Comparison of ENCODE assay signal across 9 mouse cellular contexts in genomic region chr12:111669000-111669788, GRCm38 (mm10). TPM values are rescaled to one million over a fixed set of nuclear protein-coding genes. Genes with fewer than 3 reads are reported as not detected.
DNase-seq lines count a peak whose midpoint lies in the region; ATAC-seq and TF ChIP-seq lines count a peak whose summit lies in the region.
"Had no signal": no experiment of that assay in that cellular context is flagged by ENCODE, and none has a peak within 500 bp of the region (broad histone marks: within the 10 kb centered on the region; RNA-seq: fewer than 3 reads in every experiment).

No protein-coding gene starts in this region.

- H3K36me3 ChIP-seq in midbrain, embryonic 16.5 days (ENCODE audit: control insufficient read depth, insufficient read depth, low read length): no peaks in the 10 kb centered on the region

- no peak for TF ChIP-seq CTCF in gastrocnemius, adult 2 months (IDR thresholded peaks at IDR 0.05)

- H3K9ac ChIP-seq in midbrain, embryonic 16.5 days (ENCODE audit: low read depth, low read length): peak overlapping the region; percentile 99

- no peaks in the 10 kb centered on the region for H3K27me3 ChIP-seq in midbrain, embryonic 16.5 days (ENCODE audit: control insufficient read depth, insufficient read depth, low read depth, low read length)
- H3K27me3 ChIP-seq: Patski had no signal

- no peaks in the 10 kb centered on the region for H3K9me3 ChIP-seq in midbrain, embryonic 16.5 days (replicated peaks; ENCODE audit: control insufficient read depth, low read length, poor library complexity, severe bottlenecking)

- peak overlapping the region; percentile 94 for H3K27ac ChIP-seq in gastrocnemius, adult 2 months
- peak overlapping the region; percentile 81 for H3K27ac ChIP-seq in midbrain, embryonic 16.5 days (ENCODE audit: low read length)

- intact Hi-C loops in gastrocnemius, adult 2 months (cut with DNase I): loop anchor here (1.0 to 5.0 kb wide), 3 partner anchors 27 to 333 kb away; no protein-coding TSS in a partner anchor

- H3K4me1 ChIP-seq in midbrain, embryonic 16.5 days (ENCODE audit: control insufficient read depth, insufficient read depth, low read length): peaks cover 29% of the 10 kb centered on the region

- peak; percentile 54 for DNase-seq in gastrocnemius, adult 2 months
- DNase-seq in gastrocnemius, postnatal 4 days (ENCODE audit: low spot score in 2 of 2): no peak
- DNase-seq in brain, adult 2 months (ENCODE audit: low read depth, low spot score): peak; percentile 86
- peak; percentile 80 for DNase-seq in heart, adult 8-10 months (ENCODE audit: low spot score)
- DNase-seq in kidney, postnatal 36 days: peak; percentile 33 to 55
- no peak for DNase-seq in embryo, embryonic 11 days

- peak overlapping the region; percentile 83 for H3K4me2 ChIP-seq in midbrain, embryonic 16.5 days (ENCODE audit: low read length)

- no peak for ATAC-seq in midbrain, embryonic 16.5 days
- ATAC-seq in erythroid progenitor cell, adult 5-6 weeks (replicated peaks; ENCODE audit: low FRiP score, poor library complexity, severe bottlenecking): no peak

- H3K4me3 ChIP-seq in gastrocnemius, adult 2 months: peak overlapping the region; percentile 83
- peak overlapping the region; percentile 95 for H3K4me3 ChIP-seq in midbrain, embryonic 16.5 days (ENCODE audit: low read depth, low read length)

- WGBS in midbrain, embryonic 16.5 days: 44% methylated on average over 23 of the region's 23 CpGs

RNA-seq across cellular contexts. Expression of gene Ckb, which starts 2.9 kb away (rescaled TPM):
- 10 to 100 TPM in 1 of 2 experiments, 1 to 10 TPM in 1; 6.7 to 10.8 TPM for total RNA-seq in gastrocnemius, adult 2 months (2021)
- 10 to 100 TPM; 48.6 to 61.8 TPM for total RNA-seq in gastrocnemius, postnatal 4 days (2021)
- 10 to 100 TPM; 57.4 to 70.8 (median 63.8) TPM for total RNA-seq in heart, adult 8-10 months (2022)
- polyA plus RNA-seq in midbrain, embryonic 16.5 days (2015; fragmentation: Nextera tagmentation; extraction: Ambion mirVana): 1,397 and 1,482 TPM in 2 replicates
- total RNA-seq in erythroid progenitor cell, adult 5-6 weeks (2015; ENCODE audit: low replicate concordance): 2.5 and 9.4 TPM in 2 replicates
- total RNA-seq in erythroid progenitor cell, adult 5-6 weeks (2017; ENCODE audit: low replicate concordance): 5.2 and 10.0 TPM in 2 replicates

RNA-seq across cellular contexts. Expression of gene Trmt61a, which starts 8.7 kb away (rescaled TPM):
- total RNA-seq in gastrocnemius, adult 2 months (2021): 1 to 10 TPM; 3.1 to 3.8 TPM
- 1 to 10 TPM; 7.3 to 7.9 TPM for total RNA-seq in gastrocnemius, postnatal 4 days (2021)
- 1 to 10 TPM; 4.0 to 5.9 (median 4.9) TPM for total RNA-seq in heart, adult 8-10 months (2022)
- 9.8 and 10.4 TPM in 2 replicates for polyA plus RNA-seq in midbrain, embryonic 16.5 days (2015; fragmentation: Nextera tagmentation; extraction: Ambion mirVana)
- total RNA-seq in erythroid progenitor cell, adult 5-6 weeks (2015; ENCODE audit: low replicate concordance): 1.8 and 2.1 TPM in 2 replicates
- 0.39 and 2.3 TPM in 2 replicates for total RNA-seq in erythroid progenitor cell, adult 5-6 weeks (2017; ENCODE audit: low replicate concordance)

RNA-seq across cellular contexts. Expression of gene Bag5, which starts 43.9 kb away (rescaled TPM):
- total RNA-seq in gastrocnemius, adult 2 months (2021): 10 to 100 TPM; 14.7 to 19.2 TPM
- total RNA-seq in gastrocnemius, postnatal 4 days (2021): 10 to 100 TPM; 27.5 to 32.1 TPM
- 10 to 100 TPM; 18.9 to 20.1 (median 19.6) TPM for total RNA-seq in heart, adult 8-10 months (2022)
- 70.4 and 71.8 TPM in 2 replicates for polyA plus RNA-seq in midbrain, embryonic 16.5 days (2015; fragmentation: Nextera tagmentation; extraction: Ambion mirVana)
- 5.4 and 6.3 TPM in 2 replicates for total RNA-seq in erythroid progenitor cell, adult 5-6 weeks (2015; ENCODE audit: low replicate concordance)
- total RNA-seq in erythroid progenitor cell, adult 5-6 weeks (2017; ENCODE audit: low replicate concordance): 1.2 and 8.1 TPM in 2 replicates

RNA-seq across cellular contexts. Expression of gene Apopt1, which starts 43.9 kb away (rescaled TPM):
- 10 to 100 TPM; 37.4 to 46.7 TPM for total RNA-seq in gastrocnemius, adult 2 months (2021)
- total RNA-seq in gastrocnemius, postnatal 4 days (2021): 10 to 100 TPM; 36.1 to 40.1 TPM
- total RNA-seq in heart, adult 8-10 months (2022): 10 to 100 TPM; 33.7 to 37.7 (median 35.0) TPM
- polyA plus RNA-seq in midbrain, embryonic 16.5 days (2015; fragmentation: Nextera tagmentation; extraction: Ambion mirVana): 52.3 and 56.8 TPM in 2 replicates
- 8.4 and 22.7 TPM in 2 replicates for total RNA-seq in erythroid progenitor cell, adult 5-6 weeks (2015; ENCODE audit: low replicate concordance)
- total RNA-seq in erythroid progenitor cell, adult 5-6 weeks (2017; ENCODE audit: low replicate concordance): 4.8 and 11.3 TPM in 2 replicates

Comparison
In these comparisons a context has a peak if more than half of its experiments do, and no peak if none do; other contexts are left out.
1. DNase-seq: peak in gastrocnemius, adult 2 months (single experiment), brain, adult 2 months (single experiment), heart, adult 8-10 months (single experiment) and kidney, postnatal 36 days (2 of 2); none in gastrocnemius, postnatal 4 days (0 of 2) and embryo, embryonic 11 days (single experiment).
2. RNA of gene Ckb, which starts 2.9 kb away (total RNA-seq): 57.4 to 70.8 TPM in heart, adult 8-10 months and 48.6 to 61.8 TPM in gastrocnemius, postnatal 4 days; 6.7 to 10.8 TPM in gastrocnemius, adult 2 months and 2.5 to 10.0 TPM in erythroid progenitor cell, adult 5-6 weeks; every median in the first group is over 4 times any median in the second.